Mouse (Mus musculus) myocyte (in vitro differentiated cells): ENCODE measurements around the gene Cbx7.

Experiments used
- CEBPB ChIP-seq: IDR thresholded peaks from 2 replicates; pipeline ENCODE4 v1.6.1; 2011; ENCODE audit warnings: mild to moderate bottlenecking, moderate library complexity; ENCODE audit not compliant: poor library complexity, insufficient read depth, severe bottlenecking
- E2F4 ChIP-seq: IDR thresholded peaks from one replicate; pipeline ENCODE4 v1.6.1; 2011; ENCODE audit warnings: mild to moderate bottlenecking, control low read depth, moderate library complexity; ENCODE audit not compliant: insufficient read depth
- MAX ChIP-seq: IDR thresholded peaks from one replicate; pipeline ENCODE4 v1.6.1; 2011; ENCODE audit warnings: low read depth, mild to moderate bottlenecking, control low read depth
- MYOD1 ChIP-seq, 3 experiments: IDR thresholded peaks; one replicate each; pipeline ENCODE4 v1.6.1; 2011; ENCODE audit warnings: control low read depth in 2 of 3, low read depth in 2 of 3, mild to moderate bottlenecking in 2 of 3, moderate library complexity in 1 of 3; ENCODE audit not compliant: insufficient read length in 2 of 3, control insufficient read depth in 1 of 3
- MYOG ChIP-seq, 3 experiments: IDR thresholded peaks; one replicate each; pipeline ENCODE4 v1.6.1; 2011; ENCODE audit warnings: control low read depth in 2 of 3, low read depth in 2 of 3, mild to moderate bottlenecking in 2 of 3; ENCODE audit not compliant: insufficient read length in 2 of 3, control insufficient read depth in 1 of 3, insufficient read depth in 1 of 3
- POLR2A ChIP-seq: IDR thresholded peaks from one replicate; pipeline ENCODE4 v1.6.1; 2011; ENCODE audit warnings: low read depth, mild to moderate bottlenecking, control low read depth, moderate library complexity; ENCODE audit not compliant: insufficient read length
- POLR2AphosphoS2 ChIP-seq: IDR thresholded peaks from one replicate; pipeline ENCODE4 v1.6.1; 2011; ENCODE audit warnings: low read depth, control low read depth; ENCODE audit not compliant: insufficient read length
- SRF ChIP-seq: IDR thresholded peaks from one replicate; pipeline ENCODE4 v1.6.1; 2011; ENCODE audit warnings: low read depth; ENCODE audit not compliant: control insufficient read depth, insufficient read length
- TCF12 ChIP-seq: IDR thresholded peaks from one replicate; pipeline ENCODE4 v1.6.1; 2011; ENCODE audit warnings: mild to moderate bottlenecking, control low read depth; ENCODE audit not compliant: poor library complexity, insufficient read depth, severe bottlenecking
- USF1 ChIP-seq: IDR thresholded peaks from one replicate; pipeline ENCODE4 v1.6.1; 2011; ENCODE audit warnings: low read depth, mild to moderate bottlenecking, control low read depth, moderate library complexity

DNA sequence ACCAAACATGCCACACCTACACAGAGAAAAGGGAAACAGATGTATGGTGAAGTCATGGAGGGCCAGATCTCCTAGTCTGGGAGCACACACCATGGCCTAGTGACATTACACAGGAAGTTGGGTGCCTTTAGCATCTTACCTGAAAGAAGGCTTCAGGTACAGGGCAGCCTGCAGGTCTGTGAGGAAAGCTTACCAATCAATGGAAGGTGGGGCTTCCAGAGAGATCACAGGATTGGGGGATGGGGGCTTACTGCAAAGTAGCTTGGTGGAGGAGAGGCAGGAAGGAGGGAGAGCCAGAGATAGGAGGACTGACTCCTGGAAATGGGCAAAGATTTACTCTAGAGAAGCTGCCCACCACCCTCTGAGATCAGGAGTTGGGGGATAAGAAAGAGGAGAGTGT is 67.0 kb downstream of the Cbx7 start:
- TF ChIP-seq USF1, result no peak
- no peak for TF ChIP-seq MYOG (IDR thresholded peaks at IDR 0.05; ENCODE audit: control insufficient read depth in 1 of 3, insufficient read depth in 1 of 3, insufficient read length in 2 of 3, low read depth in 2 of 3)
- TF ChIP-seq POLR2A, result no peak
- TF ChIP-seq MYOD1 (IDR thresholded peaks at IDR 0.05; ENCODE audit: control insufficient read depth in 1 of 3, insufficient read length in 2 of 3, low read depth in 2 of 3), result no peak
- no peak for TF ChIP-seq E2F4
- no peak for TF ChIP-seq MAX
- TF ChIP-seq TCF12, result no peak
- no peak for TF ChIP-seq POLR2AphosphoS2
- TF ChIP-seq CEBPB, result no peak
- no peak for TF ChIP-seq SRF
